ENCODE assay signal across 6 mouse cellular contexts in the genomic region with DNA sequence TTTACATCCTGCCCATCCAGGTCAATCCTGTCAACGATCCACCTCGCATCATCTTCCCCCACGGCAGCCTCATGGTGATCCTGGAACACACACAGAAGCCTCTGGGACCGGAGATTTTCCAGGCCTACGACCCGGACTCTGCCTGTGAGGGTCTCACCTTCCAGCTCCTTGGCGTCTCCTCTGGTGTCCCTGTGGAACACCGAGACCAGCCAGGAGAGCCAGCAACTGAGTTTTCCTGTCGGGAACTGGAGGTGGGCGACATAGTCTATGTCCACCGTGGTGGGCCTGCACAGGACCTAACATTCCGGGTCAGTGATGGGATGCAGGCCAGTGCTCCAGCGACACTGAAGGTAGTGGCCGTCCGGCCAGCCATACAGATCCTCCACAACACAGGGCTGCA. TPM values are rescaled to one million over a fixed set of nuclear protein-coding genes. Genes with fewer than 3 reads are reported as not detected.
"Had no signal": no experiment of that assay in that cellular context is flagged by ENCODE, and none has a peak within 500 bp of the region (broad histone marks: within the 10 kb centered on the region; RNA-seq: fewer than 3 reads in every experiment).

No protein-coding gene starts in this region.

- DNase-seq: right cerebral cortex, adult 18-20 months; right cerebral cortex, postnatal 14 days; right cerebral cortex, postnatal 25 days; spleen, adult 18-20 months; thymus, adult 18-20 months had no signal

RNA-seq across cellular contexts. Expression of a gene that starts 21.8 kb away (rescaled TPM):
- total RNA-seq: neutrophil, adult 5-6 weeks had no signal

RNA-seq across cellular contexts. Expression of a gene that starts 22.1 kb away (rescaled TPM):
- total RNA-seq: neutrophil, adult 5-6 weeks had no signal
